Mouse (Mus musculus) right cerebral cortex, postnatal 36 days (tissue): ENCODE measurements at regions not wholly inside any gene's neighbourhood (a gene's known extent, or its start where the extent isn't known, plus 50 kb on each side); places are given as distances from the start of the nearest gene placed in this dataset.

ENCODE experiments used
- DNase-seq, 2 experiments: peaks; one replicate each; pipeline ENCODE4 v3.0.0; 2022; ENCODE audit warnings: low spot score in 2 of 2, mixed read lengths in 1 of 2

GRCm38 (mm10) chr5:119563510-119564351 lies 106.7 kb upstream of the Tbx3 start:
- DNase-seq: no peak

DNA sequence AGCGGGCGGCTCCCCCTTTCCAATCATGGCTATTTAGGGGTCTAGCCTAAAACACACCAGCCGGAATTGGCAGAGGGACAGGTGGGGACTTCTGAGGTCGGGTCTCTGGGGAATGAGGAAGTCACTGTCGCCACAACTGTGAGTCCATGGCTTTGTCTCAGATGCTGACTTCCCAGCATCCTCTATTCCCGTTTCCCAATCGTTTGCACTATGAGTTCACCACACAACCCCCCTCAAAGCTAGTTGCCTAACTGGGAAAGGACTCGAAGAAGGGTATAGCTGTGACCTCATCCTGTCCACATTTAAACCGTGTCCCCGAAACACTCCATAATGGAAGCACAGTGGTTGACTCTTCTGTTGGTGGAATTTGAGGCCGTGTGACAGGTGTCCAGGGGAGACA lies 102.8 kb upstream of the Tbx3 start:
- DNase-seq: no peak

DNA sequence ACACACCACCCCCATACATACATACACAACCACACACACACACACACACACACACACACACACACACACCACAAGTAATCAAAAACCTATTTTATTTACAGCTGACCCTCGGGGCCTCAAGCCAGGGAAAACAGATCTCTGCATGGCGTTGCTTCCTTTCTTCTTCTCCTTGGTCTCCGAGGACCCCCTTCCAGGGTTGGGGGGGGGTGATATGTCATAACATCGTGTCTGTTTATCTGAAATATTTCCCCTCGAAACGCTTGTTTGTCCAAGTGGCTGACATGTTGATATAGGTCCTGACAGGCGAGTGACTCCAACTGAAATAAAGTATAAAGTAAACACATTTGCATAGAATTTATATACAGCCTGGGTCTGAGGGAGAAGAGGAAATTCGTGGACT lies 100.4 kb upstream of the Tbx3 start:
- no peak for DNase-seq

DNA sequence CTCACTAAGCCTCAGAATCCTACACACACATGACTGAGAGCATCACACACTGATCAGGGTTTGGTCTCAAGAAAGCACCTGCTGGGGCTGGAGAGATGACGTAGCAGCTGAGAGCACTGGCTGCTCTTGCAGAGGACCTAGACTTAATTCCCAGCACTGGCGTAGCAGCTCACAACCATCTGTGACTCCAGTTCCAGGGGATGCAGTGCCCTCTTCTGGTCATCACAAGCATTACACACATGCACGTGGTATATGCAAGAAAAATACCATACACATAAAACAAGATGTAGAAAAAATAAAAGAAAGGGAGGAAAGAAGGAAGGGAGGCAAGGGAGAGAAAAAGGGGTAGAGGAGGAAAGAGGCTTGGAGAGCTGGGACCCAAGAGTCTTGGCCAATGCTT lies 98.8 kb upstream of the Tbx3 start:
- DNase-seq: no peak

- no peak for DNase-seq
Observed at GRCm38 (mm10) chr5:119575124-119575523, 95.3 kb upstream of the Tbx3 start.

DNA sequence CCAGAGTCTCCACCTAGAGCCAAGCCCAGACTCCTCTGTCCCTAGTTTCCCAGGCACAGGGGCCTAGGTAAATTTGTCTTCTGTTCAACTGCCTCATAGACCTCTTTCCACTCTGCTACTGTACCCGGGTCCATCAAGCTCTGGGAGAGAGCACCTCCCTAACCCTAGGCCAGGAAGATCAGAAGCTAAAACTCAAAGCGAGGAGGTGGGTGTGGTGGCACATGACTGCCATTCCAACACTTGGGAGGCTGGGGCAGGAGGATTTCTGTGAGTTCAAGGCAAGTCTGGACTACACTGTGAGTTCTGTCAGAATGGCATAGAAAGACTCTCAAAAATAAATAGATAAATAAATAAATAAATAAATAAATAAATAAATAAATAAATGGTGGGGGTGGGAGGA lies 91.2 kb upstream of the Tbx3 start:
- DNase-seq: no peak

DNA sequence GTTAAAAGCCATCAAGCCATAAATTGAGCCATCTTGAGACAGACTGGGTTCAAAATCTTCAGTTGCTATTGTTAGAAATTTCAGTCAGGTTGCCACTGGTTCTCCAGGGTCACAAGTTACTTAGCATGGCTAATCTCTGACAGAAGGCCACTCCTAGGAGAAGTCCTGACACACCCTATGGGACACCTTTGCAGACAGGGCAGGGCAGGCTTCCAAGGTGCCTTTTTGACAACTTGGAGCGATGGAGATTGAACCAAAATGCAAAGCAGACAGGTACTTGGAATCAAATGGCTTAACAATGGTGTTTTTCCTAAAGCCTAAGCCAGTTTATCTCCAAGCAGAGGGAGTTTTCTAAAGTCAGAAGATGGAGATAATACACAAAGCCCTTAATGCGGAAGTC lies 90.7 kb upstream of the Tbx3 start:
- DNase-seq: no peak

- DNase-seq: no peak
Observed at GRCm38 (mm10) chr5:119580395-119580794, 90.1 kb upstream of the Tbx3 start.

DNA sequence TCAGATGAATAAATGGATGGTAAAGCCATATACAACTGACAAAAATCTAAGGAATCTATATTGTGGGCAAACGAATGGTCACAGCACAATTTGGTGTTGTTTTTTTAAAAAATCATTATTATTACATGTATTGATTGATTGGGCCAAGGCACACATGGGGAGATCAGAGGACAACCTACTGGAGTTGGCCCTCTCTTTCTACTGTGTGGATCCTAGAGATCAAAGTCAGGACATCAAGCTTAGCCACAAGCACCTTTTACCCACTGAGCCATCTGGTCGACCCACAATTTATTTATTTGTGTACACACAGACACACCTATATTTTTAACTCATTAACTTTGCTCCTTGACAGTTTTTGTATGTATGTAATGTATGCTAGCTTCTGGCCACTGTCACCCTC lies 89.7 kb upstream of the Tbx3 start:
- no peak for DNase-seq

DNA sequence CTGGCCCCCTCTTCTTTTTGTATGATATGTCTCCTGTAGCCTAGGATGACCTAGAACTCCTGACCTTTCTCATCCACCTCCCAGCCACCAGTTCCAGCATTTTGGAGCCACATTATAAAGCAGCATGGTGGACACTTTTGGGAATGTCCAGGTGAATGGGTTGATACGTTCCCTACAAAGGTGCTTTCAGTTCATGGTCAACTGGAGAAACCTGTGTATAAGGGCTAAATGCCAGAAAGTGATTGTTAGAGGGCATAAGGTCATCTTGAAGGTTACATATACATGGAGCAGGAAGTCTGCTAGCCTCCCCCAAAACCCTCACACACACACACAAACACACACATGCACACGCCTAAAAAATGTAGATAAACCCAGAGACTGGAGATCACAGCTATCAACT lies 86.1 kb upstream of the Tbx3 start:
- no peak for DNase-seq

DNA sequence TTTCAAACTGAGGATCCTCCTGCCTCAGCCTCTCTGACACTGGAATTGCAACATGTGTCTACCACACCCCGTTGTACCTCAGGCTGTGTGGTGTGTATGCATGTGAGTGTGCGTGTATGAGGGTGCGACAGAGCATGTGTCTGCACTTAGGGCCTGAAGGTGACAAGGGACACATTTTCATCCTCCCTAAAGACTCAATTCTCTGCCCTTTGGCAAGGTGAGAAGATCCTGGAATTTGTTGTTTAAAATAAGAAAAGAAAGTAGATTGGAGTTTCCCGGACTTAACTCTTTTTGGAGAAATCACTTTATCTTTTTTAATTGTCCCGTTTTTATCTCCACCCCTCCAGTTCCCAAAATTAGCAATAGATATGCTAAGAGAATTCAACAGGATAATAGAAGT lies 85.6 kb upstream of the Tbx3 start:
- no peak for DNase-seq

- DNase-seq: no peak
Observed at GRCm38 (mm10) chr5:119586391-119587058, 83.9 kb upstream of the Tbx3 start.

GRCm38 (mm10) chr5:119587239-119587811 lies 83.1 kb upstream of the Tbx3 start:
- no peak for DNase-seq

GRCm38 (mm10) chr5:119588340-119589272 lies 81.9 kb upstream of the Tbx3 start:
- DNase-seq: no peak

DNA sequence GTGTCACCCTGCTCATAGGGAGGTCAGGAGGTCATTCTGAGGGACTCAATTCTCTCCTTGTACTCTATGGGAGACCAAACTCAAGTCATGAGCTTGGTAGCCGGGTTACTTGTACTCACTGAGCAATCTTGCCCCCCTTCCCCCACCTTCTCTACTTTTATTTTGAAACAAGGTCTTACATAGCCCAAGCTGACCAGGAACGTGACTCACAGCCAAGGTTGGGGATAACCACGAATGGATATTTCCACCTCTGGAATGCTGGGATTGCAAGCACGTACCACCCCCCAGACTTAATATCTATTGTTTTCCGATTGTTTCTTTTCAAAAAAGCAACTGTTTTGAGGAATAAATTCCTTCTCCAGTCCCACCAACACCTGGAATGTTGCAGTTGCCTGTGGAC lies 79.2 kb upstream of the Tbx3 start:
- no peak for DNase-seq

- DNase-seq: no peak
Observed at GRCm38 (mm10) chr5:119592891-119593290, 77.6 kb upstream of the Tbx3 start.

GRCm38 (mm10) chr5:119594541-119594940 lies 75.9 kb upstream of the Tbx3 start:
- DNase-seq: no peak

DNA sequence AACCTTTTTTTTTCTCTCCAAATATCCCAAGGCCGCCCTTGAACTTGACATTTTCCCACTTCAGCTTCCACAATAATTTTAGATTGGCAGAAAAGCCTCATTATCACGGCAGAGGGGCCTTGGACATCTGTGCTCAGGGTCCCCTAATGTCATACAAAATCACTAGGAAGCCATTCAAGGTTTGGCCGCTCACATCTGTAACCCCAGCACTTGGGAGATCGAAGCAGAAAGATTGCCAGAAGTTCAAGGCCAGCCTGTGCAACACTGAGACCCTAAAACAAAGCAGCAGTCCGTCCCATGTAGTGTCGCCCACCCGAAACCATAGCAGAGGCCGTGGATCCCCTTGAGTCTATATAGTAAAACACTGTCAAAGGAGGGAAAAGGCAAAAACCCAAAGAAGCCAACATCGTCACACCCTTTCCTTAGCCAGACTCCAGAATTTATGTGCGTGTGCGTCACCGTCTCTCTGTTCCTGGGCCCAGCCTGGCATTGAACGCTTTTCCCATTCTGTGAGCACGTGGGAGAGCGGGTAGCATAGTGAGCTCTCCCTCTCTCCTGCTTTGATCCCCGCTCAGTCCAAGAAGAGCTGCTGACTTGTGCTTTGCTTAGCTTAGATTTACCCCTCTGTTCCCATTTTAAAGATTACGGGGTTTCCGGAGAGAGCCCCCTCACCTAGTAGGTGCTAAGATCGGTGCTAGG lies 74.0 kb upstream of the Tbx3 start:
- no peak for DNase-seq

GRCm38 (mm10) chr5:119596994-119597391 lies 73.5 kb upstream of the Tbx3 start:
- no peak for DNase-seq

- no peak for DNase-seq
Observed at GRCm38 (mm10) chr5:119597530-119597929, 72.9 kb upstream of the Tbx3 start.

DNA sequence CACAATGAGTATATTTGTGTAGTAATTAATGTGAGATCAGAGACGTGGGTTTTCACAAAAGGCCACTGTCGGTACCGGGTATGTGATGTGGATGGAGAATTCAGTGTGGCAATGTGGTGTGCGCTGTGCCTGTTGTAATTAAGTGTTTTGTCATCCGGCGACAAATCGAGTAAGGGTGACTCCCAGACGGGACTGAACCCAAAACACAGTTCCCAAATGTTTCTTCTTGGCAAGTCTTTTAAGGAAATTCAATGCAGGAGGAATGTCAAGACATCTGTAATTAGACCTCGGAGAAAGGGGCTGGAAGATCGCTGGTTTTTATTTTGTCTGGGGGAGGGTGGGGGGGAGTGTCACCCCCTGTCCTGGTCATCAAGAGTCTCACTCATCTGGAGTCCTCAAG lies 72.3 kb upstream of the Tbx3 start:
- DNase-seq: no peak
